7 mouse cellular contexts compared by ENCODE assay signal in the genomic region with DNA sequence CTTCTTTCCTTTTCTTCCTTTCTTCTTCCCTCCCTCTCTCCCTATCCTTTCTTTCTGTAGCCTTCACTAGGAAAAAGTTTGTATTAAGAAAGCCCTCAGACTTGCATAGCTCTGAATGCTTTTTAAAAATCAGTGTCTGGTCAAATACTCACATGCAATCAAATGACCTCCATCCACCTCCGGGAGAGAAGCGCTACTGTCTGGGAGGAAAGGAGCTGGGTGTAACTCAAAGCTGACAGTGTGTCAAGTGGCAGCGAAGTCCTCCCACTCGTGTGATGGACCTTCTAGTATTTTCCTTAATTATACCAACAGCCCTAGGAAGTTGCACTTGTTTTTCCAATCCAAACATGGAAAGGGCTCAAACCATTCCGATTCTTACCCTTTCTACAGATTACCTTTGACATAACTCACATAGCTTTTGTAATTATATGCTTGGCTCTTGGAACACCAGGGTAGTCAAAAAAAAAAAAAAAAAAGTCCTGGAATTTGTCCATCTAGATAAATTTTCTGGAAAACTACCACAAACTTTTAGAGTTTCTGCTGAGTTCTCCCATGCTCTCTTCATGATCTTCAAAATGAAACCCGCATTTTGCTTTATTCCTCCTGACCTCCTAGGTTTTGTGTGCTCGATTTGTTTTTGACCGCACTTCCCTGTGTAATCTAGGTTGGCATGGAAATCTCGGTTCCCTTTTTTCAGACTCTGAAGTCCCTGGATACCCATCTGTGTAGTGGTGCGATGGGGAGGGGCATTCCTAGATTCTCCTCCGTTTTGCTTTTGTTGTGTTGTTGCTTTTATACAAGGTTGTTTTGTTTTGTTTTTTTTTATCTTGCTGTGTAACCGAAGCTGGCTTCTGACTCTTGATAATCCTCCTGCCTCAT. TPM values are rescaled to one million over a fixed set of nuclear protein-coding genes. Genes with fewer than 3 reads are reported as not detected.
A peak's percentile ranks its signal among the peaks of the same experiment; 100 is the strongest.
DNase-seq lines count a peak whose midpoint lies in the region; ATAC-seq and TF ChIP-seq lines count a peak whose summit lies in the region.

A gene (minus strand): TSS at position 272 of the 879 bp plus-strand sequence.

- peak within 1 kb of the TSS; percentile 82 for H3K4me3 ChIP-seq in forebrain, embryonic 10.5 days
- H3K4me3 ChIP-seq in limb, embryonic 15.5 days = peak within 1 kb of the TSS; percentile 78
- peak within 1 kb of the TSS; percentile 72 for H3K4me3 ChIP-seq in stomach, postnatal 0 days (ENCODE audit: low read depth, low read length)

- peaks cover 34% of the 10 kb centered on the region for H3K4me1 ChIP-seq in forebrain, embryonic 10.5 days
- H3K4me1 ChIP-seq in limb, embryonic 15.5 days = peaks cover 7% of the 10 kb centered on the region
- H3K4me1 ChIP-seq in stomach, postnatal 0 days (replicated peaks; ENCODE audit: control insufficient read depth, insufficient read depth) = no peaks in the 10 kb centered on the region

- 87% methylated on average over 12 of the region's 12 CpGs for WGBS in forebrain, embryonic 10.5 days
- 85% methylated on average over 12 of the region's 12 CpGs for WGBS in limb, embryonic 15.5 days
- WGBS in stomach, postnatal 0 days = 82% methylated on average over 12 of the region's 12 CpGs

- intact Hi-C loops in heart, postnatal 25 days (cut with DNase I) = loop anchor here (2.0 to 5.0 kb wide), 4 partner anchors 27 to 117 kb away; a partner anchor contains a TSS

- no peak for TF ChIP-seq CTCF in stomach, postnatal 0 days (IDR thresholded peaks at IDR 0.05; ENCODE audit: low read depth)

- TF ChIP-seq EP300 in stomach, postnatal 0 days (optimal IDR thresholded peaks at IDR 0.05) = no peak

- ATAC-seq in limb, embryonic 15.5 days (ENCODE audit: insufficient number of reproducible peaks, low FRiP score, low TSS enrichment, low read depth) = no peak
- ATAC-seq in stomach, postnatal 0 days (ENCODE audit: low FRiP score, low TSS enrichment) = no peak

- DNase-seq in thymus, postnatal 0 days (ENCODE audit: low spot score) = no peak
- DNase-seq in thymus, postnatal 10 days (ENCODE audit: low spot score in 2 of 2) = no peak
- DNase-seq in forebrain, embryonic 10.5 days (ENCODE audit: extremely low spot score, low spot score) = no peak
- DNase-seq in heart, postnatal 25 days (ENCODE audit: low spot score) = no peak
- DNase-seq in stomach, postnatal 0 days (ENCODE audit: low spot score) = no peak
- DNase-seq in spleen, postnatal 36 days (ENCODE audit: low spot score in 2 of 2) = no peak

- peak within 1 kb of the TSS; percentile 69 for H3K9ac ChIP-seq in limb, embryonic 15.5 days
- peak within 1 kb of the TSS; percentile 78 for H3K9ac ChIP-seq in stomach, postnatal 0 days (ENCODE audit: low read length)

- H3K27me3 ChIP-seq in forebrain, embryonic 10.5 days (ENCODE audit: poor library complexity, severe bottlenecking) = peaks cover 19% of the 10 kb centered on the region
- H3K27me3 ChIP-seq in limb, embryonic 15.5 days = no peaks in the 10 kb centered on the region
- H3K27me3 ChIP-seq in stomach, postnatal 0 days (ENCODE audit: control insufficient read depth, insufficient read depth, low read length) = no peaks in the 10 kb centered on the region

- peak within 1 kb of the TSS; percentile 89 for H3K27ac ChIP-seq in forebrain, embryonic 10.5 days
- H3K27ac ChIP-seq in limb, embryonic 15.5 days = peak within 1 kb of the TSS; percentile 84
- peak within 1 kb of the TSS; percentile 78 for H3K27ac ChIP-seq in stomach, postnatal 0 days (replicated peaks)

- H3K4me2 ChIP-seq in limb, embryonic 15.5 days = peak within 1 kb of the TSS; percentile 85
- peak within 1 kb of the TSS; percentile 96 for H3K4me2 ChIP-seq in stomach, postnatal 0 days (replicated peaks; ENCODE audit: low read depth)

- H3K36me3 ChIP-seq in forebrain, embryonic 10.5 days (replicated peaks) = no peaks in the 10 kb centered on the region
- H3K36me3 ChIP-seq in limb, embryonic 15.5 days = no peaks in the 10 kb centered on the region
- no peaks in the 10 kb centered on the region for H3K36me3 ChIP-seq in stomach, postnatal 0 days (ENCODE audit: control insufficient read depth, insufficient read depth, low read length)

- H3K9me3 ChIP-seq in forebrain, embryonic 10.5 days = peaks cover 8% of the 10 kb centered on the region
- H3K9me3 ChIP-seq in limb, embryonic 15.5 days = no peaks in the 10 kb centered on the region
- H3K9me3 ChIP-seq in stomach, postnatal 0 days (ENCODE audit: control insufficient read depth, low read length) = no peaks in the 10 kb centered on the region

RNA-seq across cellular contexts. Expression of the gene that starts here (rescaled TPM):
- polyA plus RNA-seq in thymus, postnatal 0 days (2015; fragmentation: Nextera tagmentation; extraction: Ambion mirVana) = 18.7 and 20.4 TPM in 2 replicates
- polyA plus RNA-seq in forebrain, embryonic 10.5 days (2016; fragmentation: Nextera tagmentation; extraction: Ambion mirVana) = 9.3 and 10.6 TPM in 2 replicates
- total RNA-seq in heart, postnatal 25 days (2021) = 10 to 100 TPM; 40.6 to 44.7 TPM
- 16.0 and 16.9 TPM in 2 replicates for polyA plus RNA-seq in limb, embryonic 15.5 days (2015; fragmentation: Nextera tagmentation; extraction: Ambion mirVana)
- 7.1 and 8.0 TPM in 2 replicates for polyA plus RNA-seq in stomach, postnatal 0 days (2015; fragmentation: Nextera tagmentation; extraction: Ambion mirVana)
